In the genomic region with DNA sequence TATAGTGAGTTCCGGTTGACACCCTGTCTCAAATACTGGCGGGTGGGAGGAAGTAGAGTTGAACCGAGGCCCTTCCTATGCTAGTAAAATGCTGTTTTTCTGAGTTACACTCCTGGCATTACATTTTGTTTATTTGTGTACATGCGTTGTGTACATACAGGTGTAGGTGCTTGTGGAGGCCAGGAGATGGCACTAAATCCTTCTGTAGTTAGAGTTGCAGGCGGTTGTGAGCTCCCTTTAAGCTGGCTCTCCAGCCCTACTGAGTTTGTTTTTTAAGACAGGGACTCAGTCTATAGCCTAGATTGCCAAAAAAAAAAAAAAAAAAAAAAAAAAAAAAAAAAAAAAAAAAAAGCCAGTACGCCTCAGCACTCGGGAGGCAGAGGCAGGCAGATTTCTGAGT, we compare ENCODE assay signal across 26 mouse cellular contexts. TPM values are rescaled to one million over a fixed set of nuclear protein-coding genes. Genes with fewer than 3 reads are reported as not detected.
DNase-seq lines count a peak whose midpoint lies in the region; ATAC-seq and TF ChIP-seq lines count a peak whose summit lies in the region.
"Had no signal": no experiment of that assay in that cellular context is flagged by ENCODE, and none has a peak within 500 bp of the region (broad histone marks: within the 10 kb centered on the region; RNA-seq: fewer than 3 reads in every experiment).

No protein-coding gene starts in this region.

- H3K4me3 ChIP-seq in intestine, postnatal 0 days (ENCODE audit: low read depth, low read length): no peak overlapping the region
- no peak overlapping the region for H3K4me3 ChIP-seq in intestine, embryonic 16.5 days (ENCODE audit: low read length)
- H3K4me3 ChIP-seq: embryonic facial prominence, embryonic 13.5 days; limb, embryonic 13.5 days; midbrain, embryonic 12.5 days had no signal

- H3K36me3 ChIP-seq in intestine, postnatal 0 days (ENCODE audit: control insufficient read depth, insufficient read depth): no peaks in the 10 kb centered on the region
- H3K36me3 ChIP-seq in intestine, embryonic 16.5 days (ENCODE audit: control insufficient read depth, insufficient read depth, low read length): no peaks in the 10 kb centered on the region
- H3K36me3 ChIP-seq: embryonic facial prominence, embryonic 13.5 days; G1E; limb, embryonic 13.5 days; midbrain, embryonic 12.5 days had no signal

- ATAC-seq in intestine, postnatal 0 days: no peak
- ATAC-seq in intestine, embryonic 16.5 days: no peak
- ATAC-seq in granulocyte monocyte progenitor cell, adult 5-6 weeks (replicated peaks; ENCODE audit: poor library complexity, severe bottlenecking): peak; percentile 20; the same call in 1 of the 2 replicates
- ATAC-seq: forebrain, embryonic 16.5 days had no signal

- no peak overlapping the region for H3K9ac ChIP-seq in intestine, postnatal 0 days (ENCODE audit: low read depth, low read length)
- no peak overlapping the region for H3K9ac ChIP-seq in intestine, embryonic 16.5 days (ENCODE audit: low read depth, low read length)
- H3K9ac ChIP-seq: embryonic facial prominence, embryonic 13.5 days; limb, embryonic 13.5 days; midbrain, embryonic 12.5 days had no signal

- WGBS in intestine, postnatal 0 days: 86% methylated on average over 7 of the region's 7 CpGs
- 79% methylated on average over 7 of the region's 7 CpGs for WGBS in intestine, embryonic 16.5 days

- no peaks in the 10 kb centered on the region for H3K27me3 ChIP-seq in intestine, postnatal 0 days (replicated peaks; ENCODE audit: control insufficient read depth, insufficient read depth, low read length)
- no peaks in the 10 kb centered on the region for H3K27me3 ChIP-seq in intestine, embryonic 16.5 days (replicated peaks; ENCODE audit: control insufficient read depth, insufficient read depth, low read length)
- H3K27me3 ChIP-seq: embryonic facial prominence, embryonic 13.5 days; limb, embryonic 13.5 days; midbrain, embryonic 12.5 days had no signal

- no peak overlapping the region for H3K4me2 ChIP-seq in intestine, postnatal 0 days (replicated peaks; ENCODE audit: low read depth)
- H3K4me2 ChIP-seq in intestine, embryonic 16.5 days (ENCODE audit: low read depth, low read length): no peak overlapping the region
- H3K4me2 ChIP-seq: embryonic facial prominence, embryonic 13.5 days; limb, embryonic 13.5 days; midbrain, embryonic 12.5 days had no signal

- no peak overlapping the region for H3K27ac ChIP-seq in intestine, postnatal 0 days (ENCODE audit: low read depth, low read length)
- H3K27ac ChIP-seq in intestine, embryonic 16.5 days (ENCODE audit: low read length): no peak overlapping the region
- H3K27ac ChIP-seq: embryonic facial prominence, embryonic 13.5 days; limb, embryonic 13.5 days; midbrain, embryonic 12.5 days had no signal

- no peaks in the 10 kb centered on the region for H3K4me1 ChIP-seq in intestine, postnatal 0 days (replicated peaks; ENCODE audit: control insufficient read depth, insufficient read depth, low read length)
- H3K4me1 ChIP-seq in intestine, embryonic 16.5 days (ENCODE audit: control insufficient read depth, insufficient read depth, low read length): no peaks in the 10 kb centered on the region
- H3K4me1 ChIP-seq: embryonic facial prominence, embryonic 13.5 days; limb, embryonic 13.5 days; midbrain, embryonic 12.5 days had no signal

- H3K9me3 ChIP-seq in intestine, postnatal 0 days (ENCODE audit: control insufficient read depth): no peaks in the 10 kb centered on the region
- H3K9me3 ChIP-seq in intestine, embryonic 16.5 days (ENCODE audit: control insufficient read depth, low read length): no peaks in the 10 kb centered on the region
- H3K9me3 ChIP-seq: embryonic facial prominence, embryonic 13.5 days; limb, embryonic 13.5 days; midbrain, embryonic 12.5 days had no signal

- DNase-seq in 3T3-L1 (ENCODE audit: low read depth, low spot score) (peak; percentile 20), ES-CJ7 (ENCODE audit: low read depth, low spot score) (peak; percentile 85)
- DNase-seq in T-cell, adult 2 months (ENCODE audit: low spot score): no peak
- DNase-seq in spleen, adult 12 weeks (ENCODE audit: low spot score): no peak
- DNase-seq in embryo, embryonic 10.5 days (ENCODE audit: low spot score): no peak
- DNase-seq: adrenal gland, adult 2 months; B cell, adult 2 months; cerebellum, adult 9-10 months; gastrocnemius, postnatal 25 days; kidney, postnatal 4 days; lung, postnatal 4 days; retina, postnatal 1 day; right cerebral cortex, postnatal 4 days had no signal

- peak; percentile 38 for TF ChIP-seq CTCF in intestine, postnatal 0 days (IDR thresholded peaks at IDR 0.05; ENCODE audit: low read depth)

RNA-seq across cellular contexts. Expression of gene Ctf2, which starts 4.1 kb away (rescaled TPM):
- not detected in 2 replicates for polyA plus RNA-seq in intestine, postnatal 0 days (2015; fragmentation: Nextera tagmentation; extraction: Ambion mirVana)
- polyA plus RNA-seq in intestine, embryonic 16.5 days (2015; fragmentation: Nextera tagmentation; extraction: Ambion mirVana): 0.07 and 0.12 TPM in 2 replicates
- total RNA-seq in granulocyte monocyte progenitor cell, adult 5-6 weeks (2014; fragmentation: Nextera tagmentation): not detected in 2 replicates
- total RNA-seq in granulocyte monocyte progenitor cell, adult 5-6 weeks (2017): 0.31 TPM in 1 of 2 replicates, not detected in the other
- total RNA-seq: adrenal gland, adult 2 months; gastrocnemius, postnatal 25 days; layer of hippocampus, postnatal 14 days; left cerebral cortex, postnatal 10 days had no signal
- polyA plus RNA-seq: adrenal gland, adult 2 months; G1E; heart, postnatal 0 days; neural tube, embryonic 11.5 days had no signal

RNA-seq across cellular contexts. Expression of gene Ctf1, which starts 15.4 kb away (rescaled TPM):
- polyA plus RNA-seq in intestine, postnatal 0 days (2015; fragmentation: Nextera tagmentation; extraction: Ambion mirVana): 4.1 TPM in 2 replicates
- polyA plus RNA-seq in intestine, embryonic 16.5 days (2015; fragmentation: Nextera tagmentation; extraction: Ambion mirVana): 5.2 and 6.5 TPM in 2 replicates
- 0.73 and 1.2 TPM in 2 replicates for total RNA-seq in granulocyte monocyte progenitor cell, adult 5-6 weeks (2014; fragmentation: Nextera tagmentation)
- total RNA-seq in granulocyte monocyte progenitor cell, adult 5-6 weeks (2017): 0.90 and 3.2 TPM in 2 replicates
- total RNA-seq: monocyte, adult 5-6 weeks had no signal

RNA-seq across cellular contexts. Expression of gene Fbxl19, which starts 16.4 kb away (rescaled TPM):
- 2.1 and 2.2 TPM in 2 replicates for polyA plus RNA-seq in intestine, postnatal 0 days (2015; fragmentation: Nextera tagmentation; extraction: Ambion mirVana)
- 1.9 and 2.4 TPM in 2 replicates for polyA plus RNA-seq in intestine, embryonic 16.5 days (2015; fragmentation: Nextera tagmentation; extraction: Ambion mirVana)
- total RNA-seq in granulocyte monocyte progenitor cell, adult 5-6 weeks (2014; fragmentation: Nextera tagmentation): 11.1 and 11.7 TPM in 2 replicates
- 13.8 and 17.7 TPM in 2 replicates for total RNA-seq in granulocyte monocyte progenitor cell, adult 5-6 weeks (2017)

RNA-seq across cellular contexts. Expression of gene Bcl7c, which starts 19.2 kb away (rescaled TPM):
- 26.6 and 27.7 TPM in 2 replicates for polyA plus RNA-seq in intestine, postnatal 0 days (2015; fragmentation: Nextera tagmentation; extraction: Ambion mirVana)
- 24.9 and 34.5 TPM in 2 replicates for polyA plus RNA-seq in intestine, embryonic 16.5 days (2015; fragmentation: Nextera tagmentation; extraction: Ambion mirVana)
- 50.9 and 81.5 TPM in 2 replicates for total RNA-seq in granulocyte monocyte progenitor cell, adult 5-6 weeks (2014; fragmentation: Nextera tagmentation)
- total RNA-seq in granulocyte monocyte progenitor cell, adult 5-6 weeks (2017): 39.3 and 57.5 TPM in 2 replicates

RNA-seq across cellular contexts. Expression of gene Orai3, which starts 41.7 kb away (rescaled TPM):
- 18.7 and 21.8 TPM in 2 replicates for polyA plus RNA-seq in intestine, postnatal 0 days (2015; fragmentation: Nextera tagmentation; extraction: Ambion mirVana)
- 24.6 and 24.9 TPM in 2 replicates for polyA plus RNA-seq in intestine, embryonic 16.5 days (2015; fragmentation: Nextera tagmentation; extraction: Ambion mirVana)
- total RNA-seq in granulocyte monocyte progenitor cell, adult 5-6 weeks (2014; fragmentation: Nextera tagmentation): 36.8 and 41.2 TPM in 2 replicates
- total RNA-seq in granulocyte monocyte progenitor cell, adult 5-6 weeks (2017): 22.7 and 22.8 TPM in 2 replicates

Comparison
In these comparisons a context has a peak if more than half of its experiments do, and no peak if none do; other contexts are left out.
1. DNase-seq: peak in 3T3-L1 (single experiment) and ES-CJ7 (single experiment); none in T-cell, adult 2 months (single experiment), spleen, adult 12 weeks (single experiment) and embryo, embryonic 10.5 days (single experiment).